Mouse (Mus musculus) spleen, adult 2 months (tissue): ENCODE data around the gene Spag17.

Experiments used
- CTCF ChIP-seq: fragments of 200-500 bp; IDR thresholded peaks from 2 replicates; pipeline ENCODE4 v1.5.1; 2011; ENCODE audit warnings: mild to moderate bottlenecking, inconsistent platforms; ENCODE audit not compliant: insufficient read depth, insufficient read length, insufficient replicate concordance; ENCODE audit errors: extremely low read depth
- POLR2A ChIP-seq: fragments of 200-500 bp; IDR thresholded peaks from 2 replicates; pipeline ENCODE4 v1.6.1; 2011; ENCODE audit warnings: low read depth, low read length, inconsistent platforms

- TF ChIP-seq CTCF, result no peak
- TF ChIP-seq POLR2A, result no peak
Observed at GRCm38 (mm10) chr3:99864706-99865105, 20.5 kb upstream of the Spag17 start.
